Mouse (Mus musculus): Measurements from ENCODE around the gene Sh2d5.

The Sh2d5 gene

GRCm38 (mm10) chr4:138261843-138262681 is 11.9 kb downstream of the Sh2d5 start:
- peak; percentile 99 for DNase-seq

GRCm38 (mm10) chr4:138267869-138268268 is 17.7 kb downstream of the Sh2d5 start:
- no peak for DNase-seq

- DNase-seq: peak; percentile 94
Measured at GRCm38 (mm10) chr4:138272011-138272997, 22.1 kb downstream of the Sh2d5 start.

GRCm38 (mm10) chr4:138278346-138278745 is 28.1 kb downstream of the Sh2d5 start:
- DNase-seq: no peak

- DNase-seq: peak; percentile 94
Measured at GRCm38 (mm10) chr4:138282834-138283233, 32.6 kb downstream of the Sh2d5 start.

GRCm38 (mm10) chr4:138286411-138286810 is 36.2 kb downstream of the Sh2d5 start:
- DNase-seq: no peak

- DNase-seq: no peak
Measured at GRCm38 (mm10) chr4:138288691-138289090, 38.5 kb downstream of the Sh2d5 start.

- DNase-seq: peak; percentile 80
Measured at GRCm38 (mm10) chr4:138292028-138292427, 41.8 kb downstream of the Sh2d5 start.

GRCm38 (mm10) chr4:138293261-138293948 is 43.2 kb downstream of the Sh2d5 start:
- no peak for DNase-seq

GRCm38 (mm10) chr4:138293949-138294550 is 43.8 kb downstream of the Sh2d5 start:
- no peak for DNase-seq

GRCm38 (mm10) chr4:138301271-138301780 is 51.1 kb downstream of the Sh2d5 start:
- DNase-seq: peak; percentile 96

- DNase-seq: peak; percentile 90
Measured at GRCm38 (mm10) chr4:138303011-138303410, 52.8 kb downstream of the Sh2d5 start.

- DNase-seq: peak; percentile 94
Measured at GRCm38 (mm10) chr4:138303742-138304141, 53.5 kb downstream of the Sh2d5 start.

GRCm38 (mm10) chr4:138304340-138305104 is 54.3 kb downstream of the Sh2d5 start, which contains the start of gene Ddost:
TSS of gene Ddost (plus strand) at chr4:138304730.
- peak; percentile 100 for DNase-seq

GRCm38 (mm10) chr4:138307025-138307424 is 56.8 kb downstream of the Sh2d5 start:
- DNase-seq: peak; percentile 92

- peak; percentile 86 for DNase-seq
Measured at GRCm38 (mm10) chr4:138307739-138308138, 57.5 kb downstream of the Sh2d5 start.

- DNase-seq: peak; percentile 92
Measured at GRCm38 (mm10) chr4:138310311-138310910, 60.2 kb downstream of the Sh2d5 start.
